Mouse (Mus musculus) small intestine, adult 2 months (tissue): ENCODE data around the gene Anp32e. TPM values are rescaled to one million over a fixed set of nuclear protein-coding genes. Genes with fewer than 3 reads are reported as not detected.

Experiments
- H3K27ac ChIP-seq: fragments of 200-500 bp; 2 replicates; pipeline ENCODE4 v1.5.1; 2012; ENCODE audit warnings: low read depth, low read length, control low read depth, inconsistent platforms; ENCODE audit not compliant: insufficient read depth
- H3K27me3 ChIP-seq: fragments of 200-500 bp; 2 replicates; pipeline ENCODE4 v1.6.1; 2012; ENCODE audit warnings: mild to moderate bottlenecking, moderate library complexity, low read length, inconsistent platforms; ENCODE audit not compliant: control insufficient read depth, insufficient read depth
- H3K36me3 ChIP-seq: fragments of 200-500 bp; 2 replicates; pipeline ENCODE4 v1.6.1; 2012; ENCODE audit warnings: mild to moderate bottlenecking, low read length, control low read depth, inconsistent platforms; ENCODE audit not compliant: control insufficient read depth, insufficient read depth
- H3K4me1 ChIP-seq: fragments of 200-500 bp; 2 replicates; pipeline ENCODE4 v1.6.1; 2012; ENCODE audit warnings: low read length, inconsistent platforms, mixed read lengths; ENCODE audit not compliant: control insufficient read depth, insufficient read depth, insufficient read length
- H3K4me3 ChIP-seq: fragments of 200-500 bp; 2 replicates; pipeline ENCODE4 v1.5.1; 2012; ENCODE audit warnings: low read depth, mild to moderate bottlenecking, control low read depth, inconsistent platforms, low read length, moderate library complexity
- CTCF ChIP-seq: fragments of 200-500 bp; IDR thresholded peaks from 2 replicates; pipeline ENCODE4 v1.5.1; 2012; ENCODE audit warnings: low read depth, mild to moderate bottlenecking, control low read depth, inconsistent platforms, low read length, moderate library complexity, mixed read lengths; ENCODE audit not compliant: insufficient replicate concordance, insufficient read length; ENCODE audit errors: extremely low read depth
- POLR2A ChIP-seq: fragments of 200-500 bp; IDR thresholded peaks from 2 replicates; pipeline ENCODE4 v1.6.1; 2012; ENCODE audit warnings: low read depth, mild to moderate bottlenecking, control low read depth, inconsistent platforms, low read length, moderate library complexity
- WGBS: fragments of 180-500 bp; shearing (Covaris S2); methylation state at CpG from one replicate; pipeline ENCODE4 v1.1.7; 2018; 5-methylcytosine and 5-hydroxymethylcytosine counted together
- polyA plus RNA-seq: library from polyadenylated mRNA; depleted of rRNA; stranded (reverse); fragments of >200 nt; gene quantifications from 2 replicates; pipeline ENCODE4 v1.2.3, GENCODE M21; 2012

The Anp32e gene
- polyA plus RNA-seq, 1 experiment = 8.7 TPM

- Histone ChIP-seq H3K4me3 (no peak overlapping the region), H3K27me3 (no peaks in the 10 kb centered on the region), H3K27ac (no peak overlapping the region), H3K36me3 (no peaks in the 10 kb centered on the region), H3K4me1 (0 out of 2 replicates have a peak, but pooled peaks cover 3% of the 10 kb centered on the region)
- WGBS = 78% methylated on average over 5 of the region's 5 CpGs
- TF ChIP-seq CTCF (no peak), POLR2A (no peak)
Observed at GRCm38 (mm10) chr3:95925087-95925486, 4.0 kb upstream of the Anp32e start.

GRCm38 (mm10) chr3:95928261-95928657, 787 bp upstream of the Anp32e start:
- H3K27me3 ChIP-seq = no peaks in the 10 kb centered on the region
- peaks cover 3% of the 10 kb centered on the region; the same call in 1 of the 2 replicates for H3K4me1 ChIP-seq
- no peak overlapping the region for H3K27ac ChIP-seq
- TF ChIP-seq POLR2A = no peak
- no peak for TF ChIP-seq CTCF
- WGBS = 38% methylated on average over 6 of the region's 6 CpGs
- peak overlapping the region; percentile 71 for H3K4me3 ChIP-seq
- H3K36me3 ChIP-seq = no peaks in the 10 kb centered on the region

- Histone ChIP-seq H3K4me3 (peak overlapping the region; percentile 64), H3K36me3 (peaks cover 5% of the 10 kb centered on the region), H3K27me3 (no peaks in the 10 kb centered on the region), H3K27ac (peak overlapping the region; percentile 30), H3K4me1 (peaks cover 3% of the 10 kb centered on the region; the same call in 1 of the 2 replicates)
- TF ChIP-seq CTCF = no peak
- TF ChIP-seq POLR2A = no peak; the same call in 1 of the 2 replicates
- under 1% methylated on average over 104 of the region's 105 CpGs for WGBS
Observed at GRCm38 (mm10) chr3:95929581-95930470, 780 bp downstream of the Anp32e start.

- H3K27ac ChIP-seq = no peak overlapping the region; the same call in 1 of the 2 replicates
- H3K27me3 ChIP-seq = no peaks in the 10 kb centered on the region
- no peak for TF ChIP-seq POLR2A
- TF ChIP-seq CTCF = no peak
- H3K36me3 ChIP-seq = peaks cover 10% of the 10 kb centered on the region
- H3K4me1 ChIP-seq = peaks cover 3% of the 10 kb centered on the region; the same call in 1 of the 2 replicates
- H3K4me3 ChIP-seq = peak overlapping the region; percentile 64
- WGBS = 2% methylated on average over 5 of the region's 5 CpGs
Observed at GRCm38 (mm10) chr3:95930471-95930789, 1.4 kb downstream of the Anp32e start.

- Histone ChIP-seq H3K27ac (no peak overlapping the region), H3K4me3 (no peak overlapping the region), H3K27me3 (no peaks in the 10 kb centered on the region), H3K36me3 (peaks cover 13% of the 10 kb centered on the region), H3K4me1 (peaks cover 3% of the 10 kb centered on the region; the same call in 1 of the 2 replicates)
- TF ChIP-seq CTCF = no peak
- TF ChIP-seq POLR2A = no peak
- WGBS = 86% methylated on average over 1 of the region's 1 CpGs
Observed at GRCm38 (mm10) chr3:95931471-95931870, 2.4 kb downstream of the Anp32e start.

- H3K27me3 ChIP-seq = no peaks in the 10 kb centered on the region
- peaks cover 3% of the 10 kb centered on the region; the same call in 1 of the 2 replicates for H3K4me1 ChIP-seq
- 75% methylated on average over 1 of the region's 1 CpGs for WGBS
- H3K4me3 ChIP-seq = no peak overlapping the region
- peaks cover 19% of the 10 kb centered on the region for H3K36me3 ChIP-seq
- TF ChIP-seq CTCF = no peak
- TF ChIP-seq POLR2A = no peak
- no peak overlapping the region for H3K27ac ChIP-seq
Observed at GRCm38 (mm10) chr3:95932157-95932556, 3.1 kb downstream of the Anp32e start.

- H3K4me3 ChIP-seq = no peak overlapping the region
- no peak for TF ChIP-seq CTCF
- TF ChIP-seq POLR2A = no peak
- H3K4me1 ChIP-seq = peaks cover 3% of the 10 kb centered on the region; the same call in 1 of the 2 replicates
- no peak overlapping the region for H3K27ac ChIP-seq
- H3K36me3 ChIP-seq = peaks cover 23% of the 10 kb centered on the region
- 72% methylated on average over 7 of the region's 7 CpGs for WGBS
- H3K27me3 ChIP-seq = no peaks in the 10 kb centered on the region
Observed at GRCm38 (mm10) chr3:95932566-95932965, 3.5 kb downstream of the Anp32e start.
